Mouse (Mus musculus): Measurements from ENCODE around the gene Gm21319.
"Not testable (repeated sequence)": the region's sequence is repeated elsewhere in the genome, so short reads cannot be mapped to it uniquely, and the experiment has no call there.

The Gm21319 gene

DNA sequence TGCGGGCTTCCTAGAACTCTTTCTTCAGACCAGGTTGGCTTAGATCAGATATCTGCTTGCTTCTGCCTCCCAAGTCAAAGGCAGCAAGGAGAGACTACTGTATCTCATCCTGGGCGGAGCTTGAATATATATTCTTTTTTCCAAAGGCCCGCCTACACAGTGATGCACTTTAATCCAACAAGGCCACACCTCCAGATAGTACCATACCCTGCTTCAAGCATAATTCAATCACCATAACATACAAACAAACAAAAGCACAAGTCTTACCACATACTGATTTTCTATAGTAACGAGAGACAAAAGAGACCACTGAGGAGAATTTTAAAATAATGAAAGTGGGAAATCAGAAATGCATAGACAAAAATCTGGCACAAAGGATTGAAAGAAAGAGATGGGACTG lies at the start of gene Gm21319:
Gene Gm21319 (minus strand): TSS at position 101 of the 400 bp plus-strand sequence.
- DNase-seq = not testable (repeated sequence)

DNA sequence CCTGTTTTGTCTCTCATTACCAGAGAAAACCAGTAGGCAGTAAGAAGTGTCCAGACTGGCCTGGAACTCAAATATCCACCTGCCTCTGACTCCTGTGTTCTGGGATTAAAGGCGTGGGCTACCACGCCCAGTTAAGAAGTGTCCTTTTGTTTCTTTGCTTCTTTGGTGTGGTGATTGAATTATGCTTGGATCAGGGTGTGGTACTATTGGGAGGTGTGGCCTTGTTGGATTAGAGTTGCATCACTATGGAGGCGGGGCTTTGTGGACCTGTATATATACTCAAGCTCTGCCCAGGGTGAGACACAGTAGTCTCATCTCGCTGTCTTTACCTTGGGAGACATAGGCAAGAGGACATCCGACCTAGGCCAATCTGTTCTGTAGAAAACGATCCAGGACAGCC lies 40.7 kb upstream of the Gm21319 start, which contains the start of gene BB287469:
Gene BB287469 (plus strand): TSS at position 301 of the 400 bp plus-strand sequence.
- not testable (repeated sequence) for DNase-seq

DNA sequence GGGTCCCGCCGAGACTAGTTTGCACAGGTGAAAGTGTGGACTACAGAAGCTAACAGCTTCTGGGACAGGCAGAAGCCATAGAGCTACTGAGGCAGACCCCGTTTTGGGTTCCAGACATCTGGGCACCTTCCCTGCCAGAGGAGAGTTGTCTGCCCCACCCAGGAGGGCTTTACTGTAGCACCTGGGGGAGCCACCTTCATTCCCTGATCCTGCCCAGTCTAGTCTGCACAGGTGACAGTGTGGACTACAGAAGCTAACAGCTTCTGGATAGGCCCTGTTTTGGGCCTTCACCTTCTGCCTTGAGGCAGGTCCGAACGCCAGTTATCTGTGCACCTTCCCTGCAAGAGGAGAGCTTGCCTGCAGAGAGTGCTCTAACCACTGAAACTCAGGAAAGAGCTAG lies 22.4 kb upstream of the Gm21319 start:
- DNase-seq = not testable (repeated sequence)

DNA sequence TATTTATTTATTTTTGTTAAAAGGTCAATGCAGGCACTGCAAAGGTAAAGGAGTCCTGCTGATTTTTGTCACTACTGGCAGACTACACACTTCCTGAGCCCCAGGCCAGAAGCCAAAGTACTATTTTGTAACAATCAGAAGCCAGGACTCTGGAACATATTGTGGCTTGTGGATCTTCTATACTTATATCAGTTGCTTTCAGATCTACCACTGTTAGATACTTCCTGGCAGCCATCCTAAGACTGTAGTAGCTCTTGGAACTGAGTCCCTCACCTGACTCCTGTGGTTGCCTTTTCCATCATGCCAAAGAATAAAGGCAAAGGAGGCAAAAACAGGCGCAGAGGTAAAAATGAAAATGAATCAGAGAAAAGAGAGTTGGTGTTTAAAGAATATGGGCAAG lies 19.7 kb upstream of the Gm21319 start, which contains the start of gene Gm21936:
Gene Gm21936 (plus strand): TSS at position 301 of the 400 bp plus-strand sequence.
- DNase-seq = not testable (repeated sequence)

Measured in cerebellum, adult 18-20 months (tissue).